Mouse (Mus musculus) lung, postnatal 0 days (tissue): ENCODE measurements around the gene Traf2. TPM values are rescaled to one million over a fixed set of nuclear protein-coding genes. Genes with fewer than 3 reads are reported as not detected.
"Not testable (repeated sequence)": the region's sequence is repeated elsewhere in the genome, so short reads cannot be mapped to it uniquely, and the experiment has no call there.

ENCODE experiments used
- ATAC-seq: fragments of 200-750 bp; cut with Nextera tagmentation; 2 replicates; pipeline ENCODE4 v1.8.0; 2017; ENCODE audit warnings: moderate library complexity
- DNase-seq: peaks from one replicate; pipeline ENCODE4 v3.0.0-alpha.2; 2016; ENCODE audit warnings: low spot score
- H3K27ac ChIP-seq: fragments of 300-500 bp; sonication (generic); 2 replicates; pipeline ENCODE4 v1.5.1; 2014; ENCODE audit warnings: antibody characterized with exemption, mild to moderate bottlenecking, low read length, mixed read lengths
- H3K27me3 ChIP-seq: fragments of 300-500 bp; sonication (generic); replicated peaks from 2 replicates; pipeline ENCODE4 v1.6.1; 2014; ENCODE audit warnings: low read length, mixed read lengths; ENCODE audit not compliant: insufficient read depth
- H3K36me3 ChIP-seq: fragments of 300-500 bp; sonication (generic); 2 replicates; pipeline ENCODE4 v1.6.1; 2014; ENCODE audit warnings: low read length, mixed read lengths; ENCODE audit not compliant: insufficient read depth
- H3K4me1 ChIP-seq: fragments of 300-500 bp; sonication (generic); 2 replicates; pipeline ENCODE4 v1.6.1; 2014; ENCODE audit warnings: antibody characterized with exemption, low read depth, low read length, mixed read lengths; ENCODE audit not compliant: insufficient read depth
- H3K4me2 ChIP-seq: fragments of 300-500 bp; sonication (generic); replicated peaks from 2 replicates; pipeline ENCODE4 v1.6.1; 2014; ENCODE audit warnings: low read depth, mild to moderate bottlenecking, low read length, moderate library complexity, mixed read lengths
- H3K4me3 ChIP-seq: fragments of 300-500 bp; sonication (generic); 2 replicates; pipeline ENCODE4 v1.5.1; 2014; ENCODE audit warnings: low read depth, low read length
- H3K9ac ChIP-seq: fragments of 300-500 bp; sonication (generic); replicated peaks from 2 replicates; pipeline ENCODE4 v1.6.1; 2014; ENCODE audit warnings: low read depth, mild to moderate bottlenecking
- H3K9me3 ChIP-seq: fragments of 300-500 bp; sonication (generic); 2 replicates; pipeline ENCODE4 v1.6.1; 2016; ENCODE audit warnings: low read length, mixed read lengths
- CTCF ChIP-seq: IDR thresholded peaks from 2 replicates; pipeline ENCODE4 v1.5.1; 2016; ENCODE audit warnings: antibody characterized with exemption, mild to moderate bottlenecking
- EP300 ChIP-seq: IDR thresholded peaks from 2 replicates; pipeline ENCODE4 v1.6.1; 2016; ENCODE audit warnings: antibody characterized with exemption, mild to moderate bottlenecking, control low read depth
- WGBS: fragments of 180-500 bp; shearing (Covaris S2); extraction: QIAGEN DNeasy Blood & Tissue Kit; methylation state at CpG from one replicate; pipeline ENCODE4 v1.1.7; 2014; 5-methylcytosine and 5-hydroxymethylcytosine counted together
- polyA plus RNA-seq: library from polyadenylated mRNA; unstranded; fragments of >200 nt; fragmentation: Nextera tagmentation; extraction: Ambion mirVana; gene quantifications from 2 replicates; pipeline ENCODE4 v1.2.1, GENCODE M21; 2015

Gene Traf2
- polyA plus RNA-seq, 1 experiment from 2014 or later: 21.0 TPM

- Histone ChIP-seq H3K4me2 (peak overlapping the region; percentile 92), H3K27me3 (no peaks in the 10 kb centered on the region), H3K4me1 (peaks cover 6% of the 10 kb centered on the region), H3K36me3 (peaks cover 19% of the 10 kb centered on the region; the same call in 1 of the 2 replicates), H3K9ac (peak overlapping the region; percentile 95), H3K9me3 (no peaks in the 10 kb centered on the region), H3K27ac (no peak overlapping the region), H3K4me3 (peak overlapping the region; percentile 89; the same call in 1 of the 2 replicates)
- 61% methylated on average over 6 of the region's 6 CpGs for WGBS
- ATAC-seq (no peak), DNase-seq (no peak)
- TF ChIP-seq CTCF (no peak), EP300 (no peak)
Measured at GRCm38 (mm10) chr2:25558774-25559173, 12.0 kb upstream of the Traf2 start.

GRCm38 (mm10) chr2:25557964-25558360 lies 11.2 kb upstream of the Traf2 start:
- peak overlapping the region; percentile 66 for H3K27ac ChIP-seq
- ATAC-seq (no peak), DNase-seq (no peak)
- peaks cover 14% of the 10 kb centered on the region; the same call in 1 of the 2 replicates for H3K36me3 ChIP-seq
- under 1% methylated on average over 24 of the region's 24 CpGs for WGBS
- peak overlapping the region; percentile 92 for H3K4me2 ChIP-seq
- H3K4me3 ChIP-seq: peak overlapping the region; percentile 89
- H3K9me3 ChIP-seq: no peaks in the 10 kb centered on the region
- H3K27me3 ChIP-seq: no peaks in the 10 kb centered on the region
- TF ChIP-seq EP300: no peak
- no peak for TF ChIP-seq CTCF
- H3K9ac ChIP-seq: peak overlapping the region; percentile 95
- H3K4me1 ChIP-seq: peaks cover 6% of the 10 kb centered on the region

- DNase-seq (peak; percentile 96), ATAC-seq (peak; percentile 100)
- peak within 1 kb of the TSS; percentile 95 for H3K9ac ChIP-seq
- no peak for TF ChIP-seq CTCF
- no peak for TF ChIP-seq EP300
- under 1% methylated on average over 61 of the region's 61 CpGs for WGBS
- H3K4me3 ChIP-seq: peak within 1 kb of the TSS; percentile 89
- peaks cover 6% of the 10 kb centered on the region for H3K4me1 ChIP-seq
- H3K9me3 ChIP-seq: no peaks in the 10 kb centered on the region
- peak within 1 kb of the TSS; percentile 66 for H3K27ac ChIP-seq
- H3K27me3 ChIP-seq: no peaks in the 10 kb centered on the region
- H3K36me3 ChIP-seq: peaks cover 10% of the 10 kb centered on the region; the same call in 1 of the 2 replicates
- H3K4me2 ChIP-seq: peak within 1 kb of the TSS; percentile 92
Measured at GRCm38 (mm10) chr2:25557221-25557963, 10.7 kb upstream of the Traf2 start, which contains the start of gene Edf1. TSS of gene Edf1 (plus strand) at chr2:25557847.

GRCm38 (mm10) chr2:25556296-25556695 lies 9.6 kb upstream of the Traf2 start:
- DNase-seq: no peak
- Histone ChIP-seq H3K4me3 (no peak overlapping the region), H3K4me2 (no peak overlapping the region), H3K27me3 (no peaks in the 10 kb centered on the region), H3K9ac (no peak overlapping the region), H3K27ac (no peak overlapping the region), H3K36me3 (peaks cover 5% of the 10 kb centered on the region; the same call in 1 of the 2 replicates), H3K9me3 (no peaks in the 10 kb centered on the region), H3K4me1 (peaks cover 6% of the 10 kb centered on the region)
- no peak for TF ChIP-seq CTCF
- no peak for TF ChIP-seq EP300
- WGBS: 63% methylated on average over 1 of the region's 1 CpGs
- no peak for ATAC-seq

GRCm38 (mm10) chr2:25555479-25555878 lies 8.7 kb upstream of the Traf2 start:
- not testable (repeated sequence) for H3K9ac ChIP-seq, H3K4me2 ChIP-seq, H3K9me3 ChIP-seq, ATAC-seq, H3K27ac ChIP-seq, DNase-seq, H3K27me3 ChIP-seq, H3K4me3 ChIP-seq, H3K36me3 ChIP-seq, H3K4me1 ChIP-seq
- 0 out of 2 replicates have a peak, but pooled peaks have one; percentile 17 for TF ChIP-seq CTCF
- WGBS: 48% methylated on average over 2 of the region's 2 CpGs

- not testable (repeated sequence) for ATAC-seq, H3K9ac ChIP-seq, DNase-seq, H3K4me3 ChIP-seq, H3K4me2 ChIP-seq, H3K4me1 ChIP-seq, H3K27ac ChIP-seq, H3K36me3 ChIP-seq, H3K27me3 ChIP-seq, H3K9me3 ChIP-seq
- 79% methylated on average over 4 of the region's 4 CpGs for WGBS
Measured at GRCm38 (mm10) chr2:25553171-25553786, 6.5 kb upstream of the Traf2 start.
